Mouse (Mus musculus) megakaryocyte, embryonic 14.5 days (primary cell): ENCODE data around the gene Tubg1.

Source experiments
- FLI1 ChIP-seq: IDR thresholded peaks from 2 replicates; pipeline ENCODE4 v1.6.1; 2012; ENCODE audit warnings: low read length, inconsistent platforms, mixed read lengths
- GATA1 ChIP-seq: IDR thresholded peaks from 3 replicates; pipeline ENCODE4 v1.6.1; 2012; ENCODE audit warnings: mixed read lengths, low read length, inconsistent platforms, borderline replicate concordance

GRCm38 (mm10) chr11:101138536-101139181 is 18.9 kb downstream of the Tubg1 start:
- TF ChIP-seq GATA1 (no peak), FLI1 (no peak)
